Mouse (Mus musculus): ENCODE results near the gene Aste1.

- TF ChIP-seq CTCF (conservative IDR thresholded peaks at IDR 0.05; ENCODE audit: insufficient read depth, insufficient read length, low read depth, low read length), result no peak
- no peak for TF ChIP-seq POLR2A (IDR thresholded peaks at IDR 0.05; ENCODE audit: low read depth, low read length)
These were observed 17.6 kb upstream of the Aste1 start for GRCm38 (mm10) chr9:105377622-105378021.

All from kidney, adult 2 months (tissue).